Mouse (Mus musculus): ENCODE results near the gene Pdcd2l. TPM values are rescaled to one million over a fixed set of nuclear protein-coding genes. Genes with fewer than 3 reads are reported as not detected.

Gene Pdcd2l
- total RNA-seq, 2 experiments from 2014 or later: 2.0 to 26.0 TPM

DNA sequence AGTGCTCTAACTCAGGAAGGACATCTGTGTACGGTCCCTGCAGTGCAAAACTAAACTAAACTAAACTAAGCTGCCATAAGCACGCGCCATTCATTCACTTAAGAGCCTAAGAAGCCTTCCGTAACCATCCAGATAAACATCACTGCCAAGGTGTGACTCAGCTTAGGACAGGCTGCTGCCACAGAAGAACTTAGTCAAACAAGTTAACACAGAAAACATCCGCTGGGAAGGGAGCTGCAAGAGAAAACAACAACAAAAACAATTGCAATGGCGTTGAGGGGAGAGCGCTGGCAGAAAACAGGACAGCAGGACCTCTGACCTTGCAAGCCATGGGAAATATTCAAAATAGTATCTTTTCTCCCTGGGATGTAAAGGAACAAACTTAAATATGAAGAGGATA, 31.8 kb downstream of the Pdcd2l start:
- no peak for ATAC-seq (replicated peaks; ENCODE audit: low FRiP score, poor library complexity, severe bottlenecking)

GRCm38 (mm10) chr7:34159167-34159566, 37.3 kb downstream of the Pdcd2l start:
- no peak for ATAC-seq (replicated peaks; ENCODE audit: low FRiP score, poor library complexity, severe bottlenecking)

DNA sequence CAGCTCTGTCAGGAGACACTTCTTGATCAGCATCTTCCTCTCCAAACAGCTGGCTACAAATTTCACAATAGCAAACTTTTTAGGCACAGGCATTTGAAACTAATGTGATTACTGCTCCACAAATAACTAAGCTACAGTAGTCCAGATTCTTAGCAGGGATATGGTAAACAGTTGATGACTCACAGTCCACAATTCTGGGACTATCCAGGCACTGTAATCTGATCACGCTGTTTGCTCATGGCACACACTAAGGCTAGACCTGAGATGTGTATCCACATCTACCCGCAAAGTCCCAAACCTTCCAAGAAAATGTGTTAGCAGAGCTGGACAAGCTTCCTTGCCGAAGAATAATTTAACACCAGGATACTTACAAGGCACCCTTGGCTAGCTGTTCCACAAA, 38.5 kb downstream of the Pdcd2l start:
- no peak for ATAC-seq (replicated peaks; ENCODE audit: low FRiP score, poor library complexity, severe bottlenecking)

- ATAC-seq (replicated peaks; ENCODE audit: low FRiP score, poor library complexity, severe bottlenecking): no peak
These were observed 49.3 kb downstream of the Pdcd2l start for GRCm38 (mm10) chr7:34147193-34147592.

- ATAC-seq (replicated peaks; ENCODE audit: low FRiP score, poor library complexity, severe bottlenecking): no peak
These were observed 55.3 kb downstream of the Pdcd2l start for GRCm38 (mm10) chr7:34141123-34141522.

- no peak for ATAC-seq (replicated peaks; ENCODE audit: low FRiP score, poor library complexity, severe bottlenecking)
These were observed 57.0 kb downstream of the Pdcd2l start for GRCm38 (mm10) chr7:34139493-34139892.

Other genes starting within 250 kb of the Pdcd2l start
- gene Scgb2b27, start 182.7 kb downstream of the Pdcd2l start, total RNA-seq (2015; ENCODE audit: low replicate concordance): not detected in 2 replicates
- gene Scgb2b27, start 182.7 kb downstream of the Pdcd2l start, total RNA-seq (2017; ENCODE audit: low replicate concordance): not detected in 2 replicates
- gene Scgb1b27, start 175.2 kb downstream of the Pdcd2l start, total RNA-seq (2015; ENCODE audit: low replicate concordance): not detected in 2 replicates
- not detected in 2 replicates for gene Scgb1b27, start 175.2 kb downstream of the Pdcd2l start, total RNA-seq (2017; ENCODE audit: low replicate concordance)
- gene Scgb1b30, start 101.2 kb downstream of the Pdcd2l start, total RNA-seq (2015; ENCODE audit: low replicate concordance): not detected in 2 replicates
- not detected in 2 replicates for gene Scgb1b30, start 101.2 kb downstream of the Pdcd2l start, total RNA-seq (2017; ENCODE audit: low replicate concordance)
- not detected in 2 replicates for gene Wtip, start 63.4 kb downstream of the Pdcd2l start, total RNA-seq (2015; ENCODE audit: low replicate concordance)
- not detected in 2 replicates for gene Wtip, start 63.4 kb downstream of the Pdcd2l start, total RNA-seq (2017; ENCODE audit: low replicate concordance)
- gene Uba2, start 27.1 kb downstream of the Pdcd2l start, total RNA-seq (2015; ENCODE audit: low replicate concordance): 86.9 and 130 TPM in 2 replicates
- gene Uba2, start 27.1 kb downstream of the Pdcd2l start, total RNA-seq (2017; ENCODE audit: low replicate concordance): 52.3 and 91.5 TPM in 2 replicates
- gene Gpi1, start 33.7 kb upstream of the Pdcd2l start, total RNA-seq (2015; ENCODE audit: low replicate concordance): 91.5 and 119 TPM in 2 replicates
- gene Gpi1, start 33.7 kb upstream of the Pdcd2l start, total RNA-seq (2017; ENCODE audit: low replicate concordance): 60.7 and 90.5 TPM in 2 replicates
- not detected in 2 replicates for gene Gm6096, start 54.4 kb upstream of the Pdcd2l start, total RNA-seq (2015; ENCODE audit: low replicate concordance)
- 3.3 TPM in 1 of 2 replicates, not detected in the other for gene Gm6096, start 54.4 kb upstream of the Pdcd2l start, total RNA-seq (2017; ENCODE audit: low replicate concordance)
- gene 4931406P16Rik, start 116.9 kb upstream of the Pdcd2l start, total RNA-seq (2015; ENCODE audit: low replicate concordance): 44.0 and 52.8 TPM in 2 replicates
- 32.6 and 35.5 TPM in 2 replicates for gene 4931406P16Rik, start 116.9 kb upstream of the Pdcd2l start, total RNA-seq (2017; ENCODE audit: low replicate concordance)
- gene Lsm14a, start 196.7 kb upstream of the Pdcd2l start, total RNA-seq (2015; ENCODE audit: low replicate concordance): 116 and 158 TPM in 2 replicates
- gene Lsm14a, start 196.7 kb upstream of the Pdcd2l start, total RNA-seq (2017; ENCODE audit: low replicate concordance): 129 and 190 TPM in 2 replicates